Mouse (Mus musculus): Measurements from ENCODE around the gene Aspm.
A peak's percentile ranks its signal among the peaks of the same experiment; 100 is the strongest.
"Not testable (repeated sequence)": the region's sequence is repeated elsewhere in the genome, so short reads cannot be mapped to it uniquely, and the experiment has no call there.

Gene Aspm

DNA sequence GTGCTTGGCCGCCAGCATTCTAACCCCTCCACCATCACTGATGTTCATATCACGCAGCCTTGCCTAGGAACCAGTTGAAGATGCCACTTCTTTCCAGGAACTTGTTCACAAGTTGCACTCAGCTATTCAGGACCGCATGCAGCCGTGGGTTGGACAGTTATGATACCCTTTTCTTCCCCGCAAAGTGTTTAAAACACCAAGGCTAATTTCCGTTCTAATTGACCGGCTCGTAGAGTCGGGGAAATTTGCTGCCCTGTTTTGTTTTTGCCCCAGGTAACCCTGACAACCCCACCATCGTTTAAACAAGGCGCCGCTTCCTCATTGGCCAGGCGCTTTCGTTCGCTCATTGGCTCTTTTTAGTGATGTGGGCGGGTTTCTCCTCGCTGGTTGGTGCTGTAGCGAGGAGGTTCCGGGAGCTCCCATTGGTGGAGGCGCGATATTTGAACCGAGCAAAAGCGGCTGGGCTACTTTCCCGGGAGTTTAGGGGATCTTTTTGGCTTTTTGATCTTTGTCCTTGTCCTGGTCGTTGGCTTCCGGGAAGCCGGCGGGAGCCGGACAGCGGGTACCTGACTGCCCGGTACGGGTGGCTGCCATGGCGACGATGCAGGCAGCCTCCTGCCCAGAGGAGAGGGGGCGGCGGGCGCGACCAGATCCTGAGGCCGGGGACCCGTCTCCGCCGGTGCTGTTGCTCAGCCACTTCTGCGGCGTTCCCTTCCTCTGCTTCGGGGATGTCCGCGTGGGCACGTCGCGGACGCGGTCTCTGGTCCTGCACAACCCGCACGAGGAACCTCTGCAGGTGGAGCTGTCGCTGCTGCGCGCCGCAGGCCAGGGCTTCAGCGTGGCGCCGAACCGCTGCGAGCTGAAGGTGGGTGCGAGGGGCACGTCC, at the start of gene Aspm:
Gene Aspm, plus strand, starts transcription at position 433 of the 886 bp plus-strand sequence.
- peak; percentile 78 for DNase-seq (ENCODE audit: low read depth, low spot score)

DNA sequence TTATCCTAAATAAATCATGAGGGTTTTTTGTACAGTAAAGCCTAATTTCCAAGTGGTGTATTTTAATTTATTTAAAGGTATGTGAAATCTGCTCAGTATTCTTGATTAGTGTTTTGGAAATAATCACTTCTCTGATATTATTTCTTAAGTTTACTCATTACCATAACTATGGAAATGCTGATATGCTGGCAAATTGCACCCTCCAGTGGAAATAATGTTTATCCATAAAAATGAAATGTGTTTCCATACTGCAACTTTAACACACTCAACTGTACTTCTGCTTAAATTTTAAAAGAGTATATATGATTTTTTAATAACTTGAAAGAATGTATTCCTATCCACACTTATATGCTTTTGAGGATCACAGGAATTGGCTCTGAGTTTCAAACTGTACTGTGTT, 48.8 kb upstream of the Aspm start:
- DNase-seq (ENCODE audit: low read depth, low spot score), result no peak

DNA sequence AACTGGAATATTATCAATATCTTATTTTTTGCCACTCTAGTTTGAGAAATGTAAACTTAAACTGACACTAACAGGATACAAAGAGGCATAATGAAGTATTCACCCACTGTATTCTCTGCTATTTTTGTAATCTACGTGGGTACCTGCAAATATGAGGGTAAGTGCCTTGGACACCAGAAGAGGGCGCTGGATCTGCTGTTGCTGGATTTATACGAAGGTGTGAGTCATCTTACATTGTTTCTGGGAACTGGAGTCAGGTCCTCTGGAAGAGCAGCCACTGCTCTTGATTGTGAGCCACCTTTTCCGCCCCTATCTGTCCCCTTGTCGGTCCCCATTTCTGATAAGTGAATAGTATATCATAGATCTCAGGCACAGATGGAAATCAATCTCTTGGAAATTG, 46.9 kb upstream of the Aspm start:
- DNase-seq (ENCODE audit: low read depth, low spot score), result no peak

DNA sequence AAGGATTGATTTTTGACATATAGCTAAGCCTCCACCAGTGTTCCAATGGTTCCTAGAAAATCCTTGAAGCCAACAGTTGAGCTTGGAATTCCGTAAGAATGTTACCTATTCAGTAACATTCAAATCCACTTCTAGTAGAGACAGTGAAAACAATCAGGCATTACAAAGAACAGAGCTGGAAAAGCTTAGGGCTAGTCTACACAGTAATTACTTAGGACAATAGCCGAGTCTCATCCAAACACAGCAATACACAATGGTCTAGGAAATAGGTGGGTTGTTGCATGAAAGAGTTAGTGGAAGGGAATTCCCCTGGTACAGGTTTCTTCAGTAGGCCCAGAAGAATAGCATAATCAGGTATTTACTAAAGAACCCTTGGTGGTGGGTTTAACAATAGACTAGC, 42.2 kb upstream of the Aspm start:
- DNase-seq (ENCODE audit: low read depth, low spot score), result not testable (repeated sequence)

DNA sequence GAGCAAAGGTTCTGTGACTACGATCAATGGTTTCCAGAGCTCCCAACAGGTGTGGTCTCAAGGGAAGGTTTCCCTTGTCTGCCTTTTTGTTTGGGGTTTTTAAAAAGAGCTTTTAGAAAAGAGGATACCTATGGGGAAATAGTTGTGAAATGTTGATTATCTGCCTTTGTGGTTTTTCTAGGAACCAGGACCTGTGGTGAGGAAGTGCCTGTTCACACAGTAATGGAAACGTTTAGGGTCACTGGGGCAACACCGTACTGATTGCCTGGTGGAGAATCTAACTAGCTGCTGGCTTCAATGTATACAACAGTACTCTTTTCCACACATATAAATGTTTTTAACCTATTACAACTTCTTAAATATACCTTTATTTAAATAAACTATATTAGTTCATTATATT, 41.1 kb upstream of the Aspm start:
- no peak for DNase-seq (ENCODE audit: low read depth, low spot score)

DNA sequence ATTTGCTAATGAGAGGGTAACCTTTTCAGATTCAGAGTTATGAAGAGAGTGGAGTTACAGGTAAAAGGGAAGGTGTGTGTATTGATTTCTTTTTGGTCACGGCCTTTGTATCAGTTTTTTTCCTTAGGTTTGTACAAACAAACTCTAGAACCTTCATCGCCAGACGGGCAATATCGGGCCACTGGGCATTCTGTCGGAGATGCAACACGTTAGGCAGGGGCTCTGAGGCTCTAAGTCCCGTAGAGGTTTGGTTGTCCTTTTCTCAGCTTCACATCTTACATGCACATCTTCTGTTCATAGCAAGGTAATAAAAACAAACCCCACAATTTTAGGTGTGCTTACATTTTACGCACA, 33.1 kb upstream of the Aspm start:
- no peak for DNase-seq (ENCODE audit: low read depth, low spot score)

DNA sequence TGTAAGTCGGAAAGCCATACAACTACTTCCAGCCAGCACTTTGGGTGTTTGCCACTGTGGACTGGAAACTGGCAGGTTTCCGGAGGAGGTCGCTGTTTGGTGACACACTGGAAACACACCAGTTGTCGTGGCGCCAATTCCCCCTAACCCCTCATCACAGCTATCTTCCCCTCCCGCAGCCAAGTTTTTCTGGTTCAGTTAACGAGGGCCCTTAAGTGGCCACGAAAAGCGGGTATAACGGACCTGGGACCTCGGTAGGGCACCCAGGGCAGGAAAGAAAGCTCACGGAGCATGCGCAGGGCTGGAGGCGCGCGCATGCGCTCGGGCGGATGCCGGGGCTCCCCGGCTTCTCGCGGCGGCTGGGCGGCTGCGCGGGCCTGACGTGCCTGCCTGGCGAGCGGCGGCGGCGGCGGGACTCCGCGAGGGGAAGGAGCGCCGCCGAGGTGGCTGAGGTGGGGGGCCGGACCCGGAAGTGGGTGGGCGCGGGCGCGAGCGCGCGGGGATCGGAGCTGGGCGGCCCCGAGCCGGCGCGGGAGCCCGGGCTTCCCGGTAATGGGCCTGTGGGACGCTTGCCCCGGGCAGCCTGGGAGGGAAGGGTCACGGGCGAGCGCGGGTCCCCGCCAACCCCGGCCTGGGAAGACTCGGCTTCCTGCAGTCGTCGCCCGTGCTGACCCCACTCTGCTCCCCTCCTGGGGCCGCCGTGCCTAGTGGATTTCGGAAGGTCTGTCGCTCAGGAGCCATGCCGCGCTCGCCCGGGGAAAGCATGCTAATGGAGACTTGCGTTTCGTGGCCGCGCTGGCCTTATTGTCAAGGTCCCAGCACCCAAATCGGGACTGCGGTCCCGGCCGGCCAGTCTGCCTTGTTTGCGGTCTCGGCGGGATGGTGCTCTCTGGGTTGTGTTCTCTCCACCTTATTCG, 32.4 kb upstream of the Aspm start, which contains the start of gene Zbtb41:
Gene Zbtb41, plus strand, starts transcription at position 414 of the 917 bp plus-strand sequence.
- peak; percentile 73 for DNase-seq (ENCODE audit: low read depth, low spot score)

DNA sequence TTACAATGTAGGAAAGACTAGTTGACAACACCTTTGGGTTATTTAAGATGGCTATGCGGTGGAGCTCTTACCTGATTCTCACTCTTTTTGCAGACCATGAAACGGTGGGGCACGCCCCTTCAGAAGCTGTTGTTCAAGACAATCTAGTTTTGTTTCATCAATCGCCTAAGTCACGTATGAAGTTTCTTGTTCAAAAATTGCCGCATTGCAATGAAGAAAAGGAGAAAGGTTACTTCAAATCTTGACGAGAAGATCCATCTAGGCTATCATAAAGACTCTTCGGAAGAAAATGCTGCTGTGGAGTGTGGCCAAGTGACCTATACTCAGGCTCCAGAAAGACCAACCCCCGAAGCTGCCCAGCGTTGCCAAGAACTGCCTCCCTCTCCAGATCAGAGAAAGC, 31.6 kb upstream of the Aspm start:
- DNase-seq (ENCODE audit: low read depth, low spot score), result no peak

DNA sequence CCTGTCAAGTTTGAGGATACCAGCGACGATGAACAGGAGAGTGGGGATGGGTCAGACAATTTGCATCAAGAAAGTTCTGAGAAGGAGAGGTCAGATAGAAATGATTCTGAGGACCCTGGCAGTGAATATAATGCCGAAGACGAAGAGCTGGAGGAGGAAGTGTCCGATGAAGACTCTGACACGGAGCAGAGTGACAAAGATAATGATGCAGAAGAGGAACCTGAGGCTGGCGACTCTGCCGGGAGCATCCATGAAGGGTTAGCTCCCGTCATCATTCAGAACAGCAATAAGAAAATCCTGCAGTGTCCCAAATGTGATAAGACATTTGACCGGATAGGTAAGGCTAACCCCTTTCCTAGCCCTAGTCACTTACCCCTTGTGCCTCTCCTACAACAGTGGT, 30.6 kb upstream of the Aspm start:
- no peak for DNase-seq (ENCODE audit: low read depth, low spot score)

DNA sequence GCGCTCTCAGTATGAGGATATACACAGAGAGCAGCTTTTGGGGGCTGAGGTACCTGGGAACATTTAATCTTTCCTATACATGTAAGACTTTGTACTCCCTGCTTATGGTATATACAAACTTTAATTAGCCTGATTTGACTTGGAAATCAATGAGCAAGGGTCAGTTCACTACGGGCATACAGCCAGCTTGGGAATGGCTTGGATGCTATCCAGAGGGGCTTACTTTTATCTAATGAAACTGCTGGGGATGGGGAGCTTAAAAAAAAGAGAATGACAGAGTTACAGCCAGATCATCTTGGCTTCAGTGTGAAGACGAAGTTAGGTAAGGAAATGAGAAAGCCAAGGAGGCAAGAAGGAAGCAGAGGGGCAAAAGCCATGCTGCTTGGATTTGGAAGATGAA, 29.6 kb upstream of the Aspm start:
- DNase-seq (ENCODE audit: low read depth, low spot score), result no peak

DNA sequence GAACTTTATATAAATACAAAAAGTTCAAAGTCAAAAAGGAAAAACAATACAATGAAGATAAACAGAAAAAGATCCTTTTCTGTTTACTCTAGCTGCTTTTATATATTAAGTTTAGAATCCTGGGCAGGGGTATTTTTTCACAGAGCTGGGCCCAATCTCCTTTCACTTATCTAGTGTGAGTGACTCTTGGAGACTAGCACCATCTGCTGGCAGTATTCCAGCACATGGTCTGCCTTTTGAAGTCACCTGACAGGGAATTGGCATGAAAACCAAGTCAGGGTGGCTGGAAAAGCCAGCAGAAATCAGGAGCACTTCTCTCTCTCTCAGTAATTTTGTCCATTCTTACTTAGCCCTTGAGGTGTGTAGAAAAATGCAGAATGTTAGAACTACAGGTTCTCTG, 16.2 kb upstream of the Aspm start:
- DNase-seq (ENCODE audit: low read depth, low spot score), result no peak

DNA sequence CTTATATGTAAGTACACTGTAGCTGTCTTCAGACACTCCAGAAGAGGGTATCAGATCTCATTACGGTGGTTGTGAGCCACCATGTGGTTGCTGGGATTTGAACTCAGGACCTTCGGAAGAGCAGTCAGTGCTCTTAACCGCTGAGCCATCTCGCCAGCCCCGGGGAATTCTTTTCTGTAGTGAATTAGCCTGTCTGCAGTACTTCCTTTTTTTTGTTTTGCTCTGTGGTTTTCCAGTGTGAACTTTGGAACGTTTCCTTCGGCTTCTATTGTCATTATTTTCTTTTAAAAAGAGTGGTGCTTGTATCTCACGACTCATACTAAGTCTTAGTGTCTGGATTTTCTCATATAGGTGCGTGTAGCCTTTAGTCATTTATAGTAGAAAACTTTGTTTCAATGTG, 11.5 kb upstream of the Aspm start:
- DNase-seq (ENCODE audit: low read depth, low spot score), result not testable (repeated sequence)

DNA sequence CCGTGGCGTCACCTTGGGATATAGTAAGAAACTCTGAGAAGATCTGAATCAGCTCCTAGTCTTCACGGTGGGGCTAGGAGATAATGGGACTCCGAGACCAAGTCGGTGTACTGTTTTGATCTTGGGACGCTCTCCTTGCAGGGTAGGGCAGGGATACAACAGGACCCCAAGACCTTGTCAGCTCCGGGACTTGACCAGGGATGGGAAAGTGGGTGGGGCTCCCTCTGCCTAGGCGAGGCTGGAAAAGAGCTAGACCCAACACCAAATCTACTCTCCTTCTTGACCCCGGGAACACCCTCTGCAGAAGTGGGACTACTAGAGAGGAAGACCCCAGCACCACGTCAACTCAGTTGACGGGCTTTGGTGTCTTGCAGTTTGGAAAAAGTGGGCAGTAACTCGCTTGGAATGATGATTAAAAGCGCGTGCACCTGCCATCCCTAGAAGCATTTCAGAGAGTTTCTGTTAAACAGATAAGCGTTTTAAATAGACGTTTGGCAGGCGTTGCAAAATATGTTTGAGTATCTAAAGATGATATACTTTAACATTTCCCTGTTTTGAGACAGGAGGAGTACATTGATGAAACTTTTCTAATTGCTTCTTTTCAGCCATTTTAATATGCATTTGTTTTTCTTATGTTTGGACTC, 776 bp downstream of the Aspm start:
- DNase-seq (ENCODE audit: low read depth, low spot score), result no peak

DNA sequence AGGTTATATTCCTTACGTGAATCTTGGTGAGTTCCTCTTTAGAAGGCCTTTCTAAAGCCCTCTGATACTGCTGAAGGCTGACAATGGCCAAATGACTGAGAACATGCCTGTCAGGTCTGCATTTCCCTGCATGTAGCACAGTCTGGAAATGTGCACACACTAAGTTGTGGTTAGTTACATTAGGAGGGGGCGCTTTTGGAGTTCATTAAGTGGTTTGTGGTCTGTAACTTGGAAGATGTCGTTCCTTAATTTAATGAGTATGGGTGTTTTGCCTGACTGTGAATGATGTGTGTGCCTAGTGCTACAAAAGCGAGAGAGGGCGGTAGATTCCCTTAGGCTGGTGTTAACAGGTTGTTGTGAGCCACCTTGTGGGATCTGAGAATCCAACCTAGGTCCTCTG, 6.2 kb downstream of the Aspm start:
- DNase-seq (ENCODE audit: low read depth, low spot score), result no peak

DNA sequence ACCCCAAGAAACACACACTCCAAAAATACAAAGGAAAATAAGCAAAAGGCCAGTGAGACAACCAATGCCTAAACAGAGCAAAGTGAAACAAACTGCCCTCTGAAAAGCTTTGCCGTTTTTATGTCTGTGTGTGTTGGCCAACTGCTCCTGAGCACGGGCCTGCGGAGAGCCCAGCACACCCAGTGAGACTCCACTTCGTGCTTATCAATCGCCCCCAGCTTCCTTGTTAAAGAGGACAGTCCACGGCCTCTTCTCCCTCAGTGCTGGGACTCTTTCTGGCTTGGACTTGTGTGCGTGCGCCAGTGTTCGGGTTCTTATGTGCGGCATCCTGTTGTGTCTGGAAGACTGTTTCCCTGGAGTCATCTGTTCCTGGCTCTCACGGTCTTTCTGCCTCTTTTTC, 11.4 kb downstream of the Aspm start:
- no peak for DNase-seq (ENCODE audit: low read depth, low spot score)

DNA sequence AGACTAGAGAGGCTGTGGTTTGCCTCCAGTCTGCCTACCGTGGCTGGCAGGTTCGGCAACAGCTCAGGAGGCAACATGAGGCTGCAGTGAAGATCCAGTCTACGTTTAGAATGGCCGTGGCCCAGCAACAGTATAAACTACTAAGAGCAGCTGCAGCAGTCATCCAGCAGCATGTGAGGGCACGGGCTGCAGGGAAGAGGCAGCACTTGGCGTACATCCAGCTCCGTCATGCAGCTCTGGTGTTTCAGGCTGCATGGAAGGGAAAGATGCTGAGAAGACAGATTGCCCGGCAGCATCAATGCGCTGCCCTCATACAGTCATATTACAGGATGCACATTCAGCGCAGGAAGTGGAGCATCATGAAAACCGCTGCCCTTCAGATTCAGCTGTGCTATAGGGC, 24.3 kb downstream of the Aspm start:
- no peak for DNase-seq (ENCODE audit: low read depth, low spot score)

DNA sequence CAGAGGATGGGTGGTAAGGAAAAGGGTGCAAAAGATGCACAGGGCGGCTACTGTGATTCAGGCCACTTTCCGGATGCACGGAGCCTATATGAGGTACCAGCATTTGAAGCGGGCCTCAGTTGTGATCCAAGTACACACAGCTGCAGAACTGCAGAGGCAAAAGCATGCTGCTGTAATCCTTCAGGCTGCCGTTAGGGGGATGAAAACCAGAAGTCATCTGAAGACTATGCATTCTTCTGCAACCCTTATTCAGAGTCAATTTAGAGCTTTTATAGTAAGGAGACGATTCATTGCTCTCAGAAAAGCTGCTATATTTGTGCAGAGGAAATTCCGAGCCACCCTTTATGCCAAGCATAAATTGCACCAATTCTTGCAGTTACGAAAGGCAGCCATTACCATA, 25.7 kb downstream of the Aspm start:
- DNase-seq (ENCODE audit: low read depth, low spot score), result no peak

DNA sequence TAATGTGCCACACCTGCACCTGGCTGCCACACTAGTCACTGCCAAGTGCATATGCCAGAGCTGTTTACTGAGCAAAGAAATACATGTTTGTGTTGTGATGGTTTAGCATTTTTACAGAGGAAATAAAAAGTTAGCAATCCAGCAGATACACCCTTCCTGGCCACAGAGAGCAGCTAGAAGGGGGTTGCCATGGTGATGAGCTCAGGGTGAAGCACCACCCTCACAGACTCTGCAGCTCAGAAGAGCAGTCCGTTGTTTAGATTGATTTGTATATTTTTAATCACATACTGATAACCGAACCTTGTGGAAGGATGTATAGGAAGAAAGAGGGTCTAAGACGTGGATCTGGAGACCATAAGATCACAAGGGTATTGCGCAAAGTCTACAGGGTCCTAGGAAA, 26.6 kb downstream of the Aspm start:
- DNase-seq (ENCODE audit: low read depth, low spot score), result no peak

DNA sequence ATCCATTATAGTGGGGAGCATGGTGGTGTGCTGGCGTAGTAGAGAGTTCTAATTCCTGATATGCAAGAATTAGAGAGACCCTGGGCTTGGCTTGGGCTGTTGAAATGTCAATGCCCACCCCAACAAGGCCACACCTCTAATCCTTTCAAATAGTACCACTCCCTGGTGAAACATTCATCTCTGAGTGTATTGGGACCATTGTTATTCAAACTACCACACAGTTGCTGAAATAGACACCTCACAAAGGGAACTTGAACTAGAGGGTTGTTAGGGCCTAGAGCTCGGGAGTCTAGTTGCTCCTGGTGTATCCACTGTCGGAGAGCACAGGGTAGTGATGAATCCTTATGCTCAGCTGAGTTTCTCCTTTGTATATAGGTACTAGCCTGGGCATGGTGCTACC, 40.1 kb downstream of the Aspm start:
- DNase-seq (ENCODE audit: low read depth, low spot score), result no peak

DNA sequence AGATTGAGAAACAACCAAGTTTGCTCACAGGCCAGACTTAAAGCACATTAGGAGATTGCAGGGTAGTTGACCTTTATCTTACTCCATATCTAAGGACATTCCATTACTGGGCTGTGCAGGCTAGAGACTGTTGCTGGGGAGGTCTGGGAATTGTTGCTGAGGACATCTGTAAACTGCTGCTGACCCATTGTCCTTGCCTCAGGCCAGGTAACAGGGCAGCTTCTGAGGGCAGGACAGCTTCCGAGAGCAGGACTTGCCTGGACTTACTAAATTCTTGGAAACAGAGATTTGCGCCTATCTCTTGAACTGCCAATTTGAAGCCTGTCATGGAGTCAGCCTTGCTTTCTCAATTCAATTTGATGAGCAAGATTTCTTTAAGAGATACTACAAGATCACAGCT, 40.8 kb downstream of the Aspm start:
- DNase-seq (ENCODE audit: low read depth, low spot score), result no peak

DNA sequence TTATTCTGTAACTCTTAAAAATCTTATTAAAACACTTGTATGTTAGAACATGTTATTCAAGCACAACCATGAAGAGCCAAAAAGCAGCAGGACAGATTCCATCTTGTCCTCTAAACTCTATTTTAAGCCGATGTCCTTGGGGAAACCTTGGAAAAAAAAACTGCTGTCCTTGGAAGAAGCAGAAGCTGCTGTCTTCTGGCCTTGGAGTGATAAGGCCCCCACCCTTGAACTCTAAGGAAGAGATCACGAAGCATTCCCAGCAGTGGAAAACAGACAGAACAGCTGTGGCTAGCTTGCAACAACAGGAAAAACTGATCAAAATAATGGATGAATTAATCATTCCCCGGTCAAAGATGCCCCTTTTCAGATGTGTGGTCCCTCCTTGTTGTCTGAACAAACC, 41.6 kb downstream of the Aspm start:
- DNase-seq (ENCODE audit: low read depth, low spot score), result no peak

DNA sequence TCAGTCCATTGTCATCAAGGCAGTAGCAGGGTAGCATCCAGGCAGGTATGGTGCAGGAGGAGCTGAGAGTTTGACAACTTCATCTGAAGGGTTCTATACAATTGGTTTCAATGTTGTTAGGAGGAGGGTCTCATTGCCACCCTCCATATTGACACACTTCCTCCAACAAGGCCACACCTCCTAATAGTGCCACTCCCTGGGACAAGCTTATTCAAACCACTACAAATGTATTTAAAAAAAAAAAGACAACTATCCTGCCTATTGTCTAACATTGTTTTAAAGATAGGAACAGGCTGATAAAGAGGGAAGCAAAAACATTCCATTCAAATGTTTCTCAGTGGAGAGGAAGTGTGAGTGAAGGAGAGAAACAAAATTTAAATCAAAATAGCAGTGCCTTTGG, 45.2 kb downstream of the Aspm start:
- DNase-seq (ENCODE audit: low read depth, low spot score), result no peak

Measured in brain, embryonic 18.5 days (tissue).